Mouse (Mus musculus): ENCODE results near the gene Retreg3. TPM values are rescaled to one million over a fixed set of nuclear protein-coding genes. Genes with fewer than 3 reads are reported as not detected.
A peak's percentile ranks its signal among the peaks of the same experiment; 100 is the strongest.

Gene Retreg3
- total RNA-seq, 4 experiments from 2014 or later = 26.5 to 31.2 (median 29.0) TPM

DNA sequence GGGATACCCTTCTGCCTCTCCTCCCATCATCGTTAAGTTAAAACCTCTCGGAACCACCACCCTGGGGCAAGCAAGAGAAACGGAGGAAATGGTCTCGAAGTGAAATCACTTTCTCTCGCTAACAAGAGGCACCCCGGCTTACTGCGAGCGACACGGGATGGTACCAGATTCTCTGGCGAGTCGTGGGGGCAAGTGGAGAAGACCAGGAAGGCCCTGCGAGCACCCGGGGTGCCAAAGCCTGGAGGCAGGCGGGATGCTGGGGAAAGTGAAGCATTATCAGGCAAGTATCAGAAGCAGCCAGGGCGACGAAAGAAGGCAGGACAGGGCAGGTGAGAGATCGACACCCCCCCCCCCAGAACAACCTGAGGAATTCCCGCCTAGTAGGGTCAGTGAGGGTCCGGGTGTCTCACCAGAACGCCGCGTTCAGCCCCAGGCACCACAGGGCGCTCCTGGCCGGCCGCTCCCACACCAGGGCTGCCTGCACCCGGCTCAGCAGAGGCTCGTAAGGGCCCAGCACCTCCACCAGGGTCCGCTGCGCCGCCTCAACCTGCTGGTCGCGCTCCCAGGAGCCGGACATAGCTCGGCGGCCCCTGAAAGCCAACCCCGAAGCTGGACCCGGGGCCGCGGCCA lies 447 bp downstream of the Retreg3 start:
- no peak for DNase-seq (ENCODE audit: low spot score)

DNA sequence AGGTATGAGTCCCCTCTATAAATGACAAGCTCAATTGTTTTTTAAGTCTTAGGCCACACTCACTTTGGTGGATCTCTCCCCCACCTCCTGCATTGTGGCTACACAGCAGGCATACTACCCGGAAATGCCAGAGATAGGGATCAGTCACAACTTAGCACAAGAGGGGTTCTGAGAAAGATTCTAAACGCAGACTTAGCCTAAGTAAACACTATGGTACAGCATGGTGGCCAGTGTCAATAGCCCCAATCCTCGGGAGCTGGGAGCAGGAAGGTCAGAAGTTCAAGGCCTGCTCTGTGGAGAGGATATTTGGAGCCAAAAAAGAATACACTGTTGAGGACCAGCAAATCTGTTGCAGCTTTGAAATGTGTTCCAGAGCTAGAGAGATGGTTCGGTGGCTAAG lies 1.6 kb downstream of the Retreg3 start:
- DNase-seq (ENCODE audit: low spot score) = no peak

DNA sequence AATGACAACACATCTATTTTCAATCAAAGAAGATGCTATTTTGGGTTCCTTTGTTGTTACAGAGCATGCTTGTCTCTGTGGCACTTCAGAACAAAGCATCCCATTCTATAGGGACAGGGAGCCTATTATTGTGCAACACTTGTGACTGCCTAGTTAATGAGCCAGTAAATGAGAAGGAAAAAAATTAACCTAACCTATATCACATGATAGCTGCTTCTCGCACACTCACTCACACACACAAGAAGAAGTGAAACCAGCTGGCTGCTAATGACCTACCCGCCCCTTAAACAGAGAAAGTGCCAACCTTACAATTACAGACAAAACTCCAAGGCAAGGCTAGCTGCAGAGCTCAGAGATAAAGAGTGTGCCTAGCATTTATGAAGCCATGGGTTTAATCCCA lies 4.1 kb downstream of the Retreg3 start:
- no peak for DNase-seq (ENCODE audit: low spot score)

DNA sequence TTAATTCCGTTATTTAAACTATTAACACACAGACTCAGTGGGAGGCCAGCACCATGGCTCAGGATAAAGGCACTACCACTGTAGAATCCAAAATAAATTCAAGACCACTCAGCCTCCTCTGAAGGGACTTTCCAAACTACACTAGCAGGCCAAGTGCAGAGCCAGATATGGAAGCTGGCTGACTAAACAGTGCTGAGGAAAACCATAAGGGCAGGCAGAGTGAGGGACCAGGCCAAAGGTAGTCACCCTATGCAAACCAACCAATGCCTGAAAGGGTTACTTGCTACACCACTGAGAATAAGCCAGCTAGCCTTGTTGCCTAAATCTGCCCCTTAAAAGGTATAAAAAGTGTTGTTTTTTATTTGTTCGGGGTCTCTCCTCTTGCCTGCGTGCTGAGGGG lies 7.5 kb downstream of the Retreg3 start:
- no peak for DNase-seq (ENCODE audit: low spot score)

DNA sequence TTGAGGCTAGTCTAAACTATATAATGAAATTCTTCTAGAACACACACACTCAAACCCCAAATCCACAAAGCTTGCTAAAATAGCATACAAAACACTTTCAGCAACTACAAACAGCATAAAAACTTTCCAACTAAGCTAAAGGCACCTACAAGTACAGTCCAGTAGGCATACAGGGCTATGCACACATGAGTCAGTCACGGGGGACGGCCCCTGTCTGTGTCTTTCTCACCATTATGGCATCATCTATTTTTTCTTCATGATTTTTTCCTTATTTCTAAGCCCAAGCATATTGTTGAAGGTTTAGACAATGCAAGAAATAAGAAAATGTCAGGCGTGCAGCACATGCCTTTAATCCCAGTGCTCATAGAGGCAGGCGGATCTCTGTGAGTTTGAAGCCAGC lies 8.5 kb downstream of the Retreg3 start:
- no peak for DNase-seq (ENCODE audit: low spot score)

DNA sequence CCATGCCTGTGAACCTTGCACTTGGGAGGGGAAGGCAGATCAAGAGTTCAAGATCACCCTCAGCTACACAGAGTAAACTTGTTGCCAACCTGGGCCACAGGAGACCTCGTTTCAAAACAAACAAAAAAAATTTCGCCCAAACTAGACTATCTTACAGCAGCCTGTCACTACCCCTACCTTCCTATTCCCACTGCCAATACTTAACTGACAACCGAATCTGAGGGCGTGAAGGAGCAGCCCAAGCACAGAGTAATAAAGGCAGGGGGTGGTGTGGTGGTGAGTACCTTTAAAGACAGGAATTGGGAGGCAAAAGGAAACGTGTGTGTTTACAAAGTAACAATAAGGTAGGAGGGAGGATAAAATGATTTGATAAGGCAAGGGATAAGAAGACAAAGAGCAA lies 9.0 kb downstream of the Retreg3 start:
- DNase-seq (ENCODE audit: low spot score) = no peak

DNA sequence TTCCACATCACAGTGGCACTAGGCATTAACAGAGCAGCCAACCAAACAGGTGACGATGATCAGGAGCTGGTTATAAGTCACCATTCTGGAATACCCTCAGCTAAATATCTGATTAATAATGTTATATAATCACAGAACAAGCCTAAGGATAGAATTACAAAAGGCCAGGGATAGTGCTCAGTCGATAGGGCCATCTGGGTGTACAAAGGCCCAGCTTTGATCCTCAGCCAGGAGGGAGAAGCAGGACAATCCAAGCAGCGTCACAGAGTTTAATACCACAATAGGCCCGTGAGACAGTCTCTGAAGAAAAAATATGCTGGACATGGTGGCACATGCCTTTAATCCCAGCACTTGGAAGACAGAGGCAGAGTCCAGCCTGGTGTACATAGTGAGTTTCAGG lies 10.3 kb downstream of the Retreg3 start:
- DNase-seq (ENCODE audit: low spot score) = no peak

DNA sequence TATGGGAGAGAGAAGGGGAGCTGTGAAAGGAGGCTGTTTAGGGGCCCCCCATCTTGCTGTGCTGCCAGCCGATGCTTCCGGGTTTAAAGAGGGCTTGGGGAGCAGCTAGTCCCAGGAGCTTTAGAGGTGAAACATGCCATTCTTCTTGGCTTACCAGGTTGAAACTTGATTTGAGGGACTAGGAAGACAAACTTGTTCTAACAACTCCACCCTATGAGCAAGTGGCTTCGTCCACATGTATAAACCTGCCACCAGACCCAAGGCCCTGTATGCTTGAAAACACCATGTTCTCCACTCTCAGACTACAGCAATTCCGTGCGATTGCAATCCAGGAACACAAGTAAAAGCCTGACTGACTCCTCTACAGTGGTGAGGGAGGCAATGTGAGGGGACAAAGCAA lies 16.7 kb downstream of the Retreg3 start:
- no peak for DNase-seq (ENCODE audit: low spot score)

DNA sequence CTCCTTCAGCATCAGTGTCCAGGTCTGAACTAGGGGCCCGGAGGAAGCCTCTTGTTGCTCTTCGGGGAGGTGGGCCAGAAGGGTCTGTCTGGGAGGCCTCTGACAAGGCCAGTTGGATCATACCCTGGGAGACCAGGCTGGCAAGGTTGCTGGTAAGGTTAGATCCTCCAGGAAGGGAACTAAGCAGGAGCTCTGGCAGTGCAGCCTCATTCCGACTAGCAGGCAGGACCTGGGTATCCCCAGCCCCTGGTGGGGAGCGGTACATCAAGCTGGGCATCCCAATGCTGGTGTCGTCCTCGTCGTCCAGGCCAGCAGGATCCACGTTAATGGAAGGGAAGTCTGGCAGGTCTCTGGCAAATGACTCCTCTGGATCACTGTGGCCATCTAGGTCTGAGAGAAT lies 21.5 kb downstream of the Retreg3 start:
- no peak for DNase-seq (ENCODE audit: low spot score)

DNA sequence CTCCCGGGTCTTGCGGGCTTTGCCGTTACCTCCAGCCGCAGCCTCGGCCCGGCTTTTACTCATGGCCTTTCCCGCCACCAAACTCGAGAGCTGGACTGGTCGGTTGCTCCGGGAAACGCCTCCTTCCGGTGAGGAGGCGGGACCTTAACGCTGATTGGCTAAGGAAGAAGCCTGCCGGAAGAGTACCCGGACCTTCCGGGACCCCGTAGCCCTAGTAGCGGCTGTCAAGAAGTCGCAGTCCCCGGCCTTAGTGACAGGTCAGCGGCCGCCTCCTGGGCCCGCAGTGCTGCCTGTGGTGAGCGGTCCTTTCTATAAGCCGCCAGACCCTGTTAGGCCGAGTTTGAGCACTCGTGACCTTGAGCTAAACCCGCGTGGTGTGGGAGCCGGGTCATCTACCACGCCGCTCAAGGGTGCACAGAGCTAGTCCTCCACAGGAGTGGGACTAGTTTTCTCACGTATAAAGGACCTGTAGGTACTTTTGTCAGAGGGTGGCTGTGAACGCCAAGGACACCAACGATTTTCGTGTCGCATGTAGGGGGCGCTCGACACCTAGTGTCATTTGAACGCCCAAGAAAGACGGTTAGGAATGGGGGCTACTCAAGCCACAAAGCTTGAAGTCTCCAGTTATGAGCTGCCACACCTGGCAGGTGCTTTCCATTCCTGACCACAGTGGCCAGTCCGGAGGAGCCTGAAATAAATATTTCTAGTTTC lies 24.2 kb downstream of the Retreg3 start, which contains the start of gene Psmc3ip:
Gene Psmc3ip, minus strand, starts transcription at position 123 of the 711 bp plus-strand sequence.
- DNase-seq (ENCODE audit: low spot score) = peak; percentile 97

DNA sequence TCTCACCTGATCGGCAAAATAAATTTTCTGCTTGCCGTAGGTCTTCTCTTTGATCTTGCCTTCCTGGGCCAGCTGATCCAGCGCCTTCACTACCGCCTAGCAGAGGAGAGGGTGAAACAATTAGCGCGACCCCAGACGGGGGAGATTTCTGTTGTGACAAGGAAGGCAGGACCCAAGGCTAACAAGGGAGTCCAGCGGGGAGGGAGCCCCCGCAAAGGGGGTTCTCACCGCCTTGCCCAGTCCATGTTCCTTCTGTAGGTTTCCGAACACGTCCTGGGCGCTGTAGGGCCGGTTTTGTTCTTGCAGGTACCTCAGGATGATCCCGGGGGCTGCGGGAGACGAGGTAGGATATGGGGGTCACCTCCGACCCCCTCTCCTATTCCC lies 24.8 kb downstream of the Retreg3 start:
- no peak for DNase-seq (ENCODE audit: low spot score)

DNA sequence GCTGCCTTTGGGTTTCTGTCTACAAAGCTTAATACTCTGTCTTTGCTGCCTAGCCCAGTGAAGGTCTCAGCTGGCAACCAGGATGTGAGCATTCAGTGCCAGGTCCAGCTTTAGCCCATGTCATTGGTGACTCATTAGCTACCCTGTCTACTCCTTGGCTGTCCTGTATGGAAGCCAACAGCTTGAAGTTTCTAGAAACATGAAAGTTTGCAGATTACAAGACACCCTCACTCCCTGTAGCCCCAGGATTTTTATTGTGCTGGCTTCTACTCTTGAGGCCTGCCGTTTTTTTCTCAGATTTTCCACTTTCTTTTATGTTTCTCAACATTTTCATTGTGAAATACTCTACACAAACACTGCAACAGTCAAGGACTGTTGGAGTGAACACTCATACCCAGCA lies 29.8 kb downstream of the Retreg3 start:
- no peak for DNase-seq (ENCODE audit: low spot score)

DNA sequence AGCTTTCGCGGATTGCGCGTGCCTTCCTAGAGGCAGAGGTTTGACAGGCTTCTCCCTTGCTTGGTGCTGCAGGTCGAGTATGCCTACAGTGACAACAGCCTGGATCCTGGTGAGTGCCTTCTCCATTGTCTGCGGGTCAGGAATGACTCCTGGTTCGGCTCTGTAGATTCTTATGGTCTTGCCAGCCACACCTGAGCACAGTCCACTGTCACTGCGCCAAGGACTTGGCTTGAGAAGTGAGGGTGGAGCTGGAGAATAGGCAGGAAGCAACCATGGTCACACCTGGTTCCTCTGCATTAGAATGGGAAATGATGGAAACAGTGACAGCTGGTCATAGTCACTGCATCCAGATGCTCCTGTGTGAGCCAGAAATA lies 32.0 kb downstream of the Retreg3 start:
- DNase-seq (ENCODE audit: low spot score) = no peak

DNA sequence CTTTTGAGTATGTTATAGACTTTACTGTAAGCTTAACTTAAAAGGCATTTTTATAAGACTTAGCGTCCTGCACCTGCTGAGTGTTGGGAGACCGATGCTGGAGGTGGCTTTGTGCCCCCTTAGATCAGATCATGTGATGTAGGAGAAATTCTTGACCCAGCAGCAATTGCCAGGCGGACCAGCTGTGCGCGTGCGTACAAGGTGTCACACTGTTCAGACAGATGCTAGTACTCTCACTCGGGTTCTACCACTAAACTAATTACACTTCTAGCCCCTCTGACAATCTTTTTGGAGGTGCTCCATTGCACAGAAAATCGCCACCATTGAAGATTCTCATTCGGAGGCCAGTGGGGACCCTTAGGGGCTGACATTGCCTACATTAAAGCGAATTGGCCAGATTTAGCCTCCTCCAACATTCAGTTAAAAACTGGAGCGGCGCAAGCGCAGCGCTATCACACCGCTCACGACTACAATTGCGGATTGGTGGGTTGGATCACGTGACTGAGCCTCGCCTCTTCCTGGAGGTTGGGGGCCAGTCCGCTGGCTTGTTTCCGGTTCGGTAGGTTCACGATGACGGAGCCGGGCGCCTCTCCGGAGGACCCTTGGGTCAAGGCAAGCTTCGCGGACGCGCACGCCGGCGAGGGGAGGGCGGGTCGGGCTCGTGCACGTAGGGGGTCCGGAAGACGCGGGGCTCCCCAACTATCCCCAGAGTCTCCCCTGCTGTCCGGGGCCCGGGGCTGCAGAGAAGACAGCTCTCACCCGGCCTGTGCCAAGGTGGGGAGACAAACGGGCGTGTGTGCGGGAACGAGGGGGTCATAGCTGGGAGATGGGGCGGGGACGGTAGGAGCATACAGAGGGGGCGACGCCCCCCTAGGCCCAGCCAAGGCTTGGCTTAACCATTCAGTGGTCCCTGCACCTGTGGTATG lies 32.7 kb downstream of the Retreg3 start, which contains the start of gene Mlx:
Gene Mlx, plus strand, starts transcription at position 522 of the 926 bp plus-strand sequence.
- DNase-seq (ENCODE audit: low spot score) = peak; percentile 93

DNA sequence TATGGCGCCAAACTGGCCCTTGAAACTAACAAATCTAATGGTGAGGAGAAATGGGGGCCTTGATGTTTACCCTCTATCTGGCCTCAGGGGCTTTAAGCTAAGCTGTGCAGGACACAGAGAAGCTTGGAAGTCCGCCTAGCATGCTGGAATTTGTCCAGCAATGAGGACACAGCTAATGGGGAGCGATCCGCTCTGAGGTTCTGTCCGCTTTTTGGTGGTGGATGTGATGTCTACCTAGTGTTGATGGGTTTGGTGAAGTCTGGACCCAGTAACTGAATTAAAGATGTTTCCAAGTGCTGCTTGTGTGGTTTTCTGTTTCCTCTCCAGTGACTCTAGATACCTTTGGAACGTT lies 33.4 kb downstream of the Retreg3 start:
- DNase-seq (ENCODE audit: low spot score) = no peak

DNA sequence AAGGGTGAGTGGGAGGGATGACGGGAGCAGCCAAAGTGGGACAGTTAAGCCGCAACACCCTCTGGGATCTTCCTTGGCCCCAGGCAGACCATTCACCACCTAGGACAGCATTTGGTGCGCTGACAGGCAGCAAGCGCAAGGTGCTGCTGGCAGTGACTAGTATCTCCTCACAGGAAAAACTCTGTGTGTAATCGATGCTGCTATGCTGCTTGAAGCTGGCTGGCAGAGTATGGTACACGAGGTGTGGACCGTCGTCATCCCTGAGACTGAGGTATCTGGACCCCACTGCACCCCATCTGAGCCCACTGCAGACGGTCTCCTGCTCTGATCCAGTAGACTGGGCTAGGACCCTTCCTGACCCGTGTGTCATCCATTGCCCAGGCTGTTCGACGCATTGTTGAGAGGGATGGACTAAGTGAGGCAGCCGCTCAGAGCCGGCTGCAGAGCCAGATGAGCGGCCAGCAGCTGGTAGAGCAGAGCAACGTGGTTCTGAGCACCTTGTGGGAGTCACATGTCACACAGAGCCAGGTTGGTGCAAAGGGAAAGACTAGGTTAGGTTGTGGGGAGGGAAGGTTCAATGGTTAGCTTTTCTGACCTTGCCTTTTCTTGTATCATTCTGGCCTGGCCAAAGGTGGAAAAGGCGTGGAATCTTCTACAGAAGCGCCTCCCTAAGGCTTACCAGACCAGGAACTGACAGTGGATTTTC lies 33.9 kb downstream of the Retreg3 start:
- DNase-seq (ENCODE audit: low spot score) = no peak

DNA sequence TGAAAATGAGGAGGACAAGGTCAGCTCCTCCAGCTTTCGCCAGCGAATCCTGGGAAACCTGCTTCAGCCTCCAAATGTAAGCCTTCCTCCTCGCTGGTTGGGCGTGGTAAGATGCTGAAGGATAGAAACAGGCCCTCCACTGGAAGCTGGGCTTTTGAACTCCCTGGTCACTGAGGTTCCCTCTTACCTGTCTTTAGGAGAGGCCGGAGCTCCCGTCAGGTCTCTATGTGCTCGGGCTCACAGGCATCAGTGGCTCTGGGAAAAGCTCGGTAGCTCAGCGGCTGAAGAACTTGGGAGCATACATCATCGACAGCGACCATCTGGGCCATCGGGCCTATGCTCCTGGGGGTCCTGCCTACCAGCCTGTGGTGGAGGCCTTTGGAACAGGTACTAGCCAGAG lies 34.9 kb downstream of the Retreg3 start:
- no peak for DNase-seq (ENCODE audit: low spot score)

DNA sequence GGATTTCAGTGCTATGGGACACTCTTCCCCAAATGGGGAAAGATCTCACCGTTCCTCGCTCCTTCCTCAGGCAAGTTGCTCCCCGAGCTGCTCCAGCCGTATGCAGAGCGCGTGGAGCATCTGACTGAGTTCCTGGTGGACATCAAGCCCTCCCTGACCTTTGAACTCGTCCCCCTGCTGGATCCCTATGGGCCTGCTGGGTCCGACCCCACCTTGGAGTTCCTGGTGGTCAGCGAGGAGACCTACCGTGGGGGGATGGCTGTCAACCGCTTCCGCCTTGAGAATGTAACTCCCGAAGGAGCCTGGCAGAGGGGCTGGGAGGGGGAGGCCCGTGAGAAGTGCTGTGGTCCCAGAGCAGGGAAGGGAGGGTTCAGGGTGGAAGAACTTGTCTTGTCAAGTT lies 35.4 kb downstream of the Retreg3 start:
- DNase-seq (ENCODE audit: low spot score) = no peak

DNA sequence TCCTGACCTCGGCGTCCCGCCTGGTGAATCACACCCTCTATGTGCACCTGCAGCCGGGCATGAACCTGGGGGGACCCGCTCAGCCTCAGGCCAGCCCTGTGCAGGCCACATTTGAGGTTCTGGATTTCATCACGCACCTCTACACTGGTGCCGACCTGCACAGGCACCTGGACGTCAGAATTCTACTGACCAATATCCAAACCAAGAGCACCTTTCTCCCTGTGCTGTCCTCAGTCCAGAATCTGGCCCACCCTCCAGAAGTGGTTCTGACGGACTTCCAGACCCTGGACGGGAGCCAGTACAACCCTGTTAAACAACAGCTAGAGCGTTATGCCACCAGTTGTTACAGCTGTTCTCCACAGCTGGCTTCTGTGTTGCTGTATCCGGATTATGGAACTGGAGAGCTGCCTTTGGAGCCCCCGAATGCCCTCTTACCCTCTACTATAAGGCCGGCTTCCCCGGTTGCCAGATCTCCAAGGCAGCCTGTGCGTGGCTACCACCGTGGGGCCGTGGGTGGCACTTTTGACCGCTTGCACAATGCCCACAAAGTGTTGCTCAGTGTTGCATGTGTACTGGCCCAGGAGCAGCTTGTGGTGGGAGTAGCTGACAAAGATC lies 36.5 kb downstream of the Retreg3 start:
- no peak for DNase-seq (ENCODE audit: low spot score)

DNA sequence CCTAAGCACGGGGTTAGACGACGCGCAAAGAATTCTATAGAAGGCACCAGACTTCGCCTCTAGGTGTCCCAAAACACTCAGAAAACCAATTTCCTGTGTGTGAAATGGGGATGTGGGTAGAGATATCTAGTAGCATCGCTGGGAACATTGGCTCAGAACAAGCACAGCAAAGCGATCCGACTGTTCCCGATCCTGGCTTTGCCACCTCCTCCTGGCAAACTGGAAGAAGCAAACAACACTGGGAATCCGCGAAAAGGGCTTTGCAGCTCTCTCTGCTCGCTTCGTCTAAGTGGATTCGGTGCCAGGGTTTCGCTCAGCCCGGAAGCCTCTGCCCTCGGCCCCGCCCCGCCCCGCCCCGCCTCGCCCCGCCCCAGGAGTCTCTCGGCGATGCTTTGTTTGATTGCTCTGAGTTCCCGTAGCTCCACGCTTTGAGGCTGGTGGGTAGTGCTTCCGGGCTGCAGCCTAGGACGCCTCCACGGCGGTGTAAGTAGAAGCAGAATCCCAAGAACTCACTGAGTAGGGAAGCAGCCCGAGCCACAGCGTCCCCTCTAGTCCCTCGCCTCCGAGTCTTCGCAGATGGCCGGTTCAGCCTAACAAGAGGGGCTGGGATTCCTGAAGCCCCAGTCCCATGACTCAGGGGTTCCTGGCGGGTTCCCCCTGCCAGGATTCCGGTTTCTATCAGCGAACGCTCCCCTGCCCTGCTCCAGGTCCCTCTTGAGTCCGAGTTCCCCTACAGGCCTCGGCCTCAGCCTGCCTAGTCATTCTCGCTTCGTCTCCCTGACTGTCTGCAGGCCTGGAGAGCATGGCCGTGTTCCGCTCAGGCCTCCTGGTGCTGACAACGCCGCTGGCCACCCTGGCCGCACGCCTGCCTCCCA lies 37.2 kb downstream of the Retreg3 start, which contains the start of gene Coasy:
Gene Coasy, plus strand, starts transcription at position 358 of the 875 bp plus-strand sequence.
- peak; percentile 87 for DNase-seq (ENCODE audit: low spot score)

Data from heart, adult 8-10 months (tissue).